Mouse (Mus musculus): ENCODE data around the gene Mmrn1.
"Not testable (repeated sequence)": the region's sequence is repeated elsewhere in the genome, so short reads cannot be mapped to it uniquely, and the experiment has no call there.

Mmrn1 gene

DNA sequence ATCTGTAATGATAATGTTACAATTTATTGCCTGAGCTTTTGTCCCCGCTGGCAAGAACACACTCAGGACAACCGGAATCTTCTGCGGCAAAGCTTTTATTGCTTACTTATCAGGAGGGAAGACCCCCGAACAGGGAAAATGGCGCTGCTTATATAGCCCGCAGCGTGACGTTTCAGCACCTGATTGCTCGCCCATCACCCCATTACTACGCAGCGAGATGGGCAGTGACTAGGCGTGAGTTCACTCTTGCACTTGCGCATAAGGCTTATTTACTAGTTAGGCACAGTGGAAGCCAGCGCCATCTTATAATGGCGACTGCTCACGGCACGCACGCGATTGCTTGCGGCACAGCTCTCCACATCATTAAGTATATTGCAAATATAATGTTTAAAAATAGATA lies at the start of gene Mmrn1:
Mmrn1 (plus strand) TSS at position 301 of the 400 bp plus-strand sequence.
- not testable (repeated sequence) for DNase-seq (ENCODE audit: low spot score)

DNA sequence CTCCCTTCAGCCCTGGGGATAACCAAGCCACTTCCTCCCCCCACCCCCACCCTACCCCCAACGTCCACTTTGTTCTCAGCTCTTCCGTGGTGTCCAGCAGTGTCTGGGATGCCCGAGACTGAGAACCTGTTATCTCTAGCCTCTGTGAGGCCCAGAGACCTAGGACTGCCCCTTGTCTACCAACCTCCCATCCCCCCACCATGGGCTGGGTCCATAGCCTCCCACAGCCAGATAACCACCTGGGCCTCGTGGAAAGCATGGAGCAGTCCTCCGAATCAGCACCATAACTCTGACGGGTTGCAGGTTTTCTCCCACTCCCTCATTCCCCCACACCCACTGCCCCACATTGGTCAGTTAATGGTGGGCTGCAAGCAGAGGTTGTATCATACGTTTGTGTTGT lies 44.4 kb upstream of the Mmrn1 start:
- no peak for DNase-seq (ENCODE audit: low spot score)

GRCm38 (mm10) chr6:60881534-60881933 lies 43.2 kb upstream of the Mmrn1 start:
- DNase-seq (ENCODE audit: low spot score): no peak

DNA sequence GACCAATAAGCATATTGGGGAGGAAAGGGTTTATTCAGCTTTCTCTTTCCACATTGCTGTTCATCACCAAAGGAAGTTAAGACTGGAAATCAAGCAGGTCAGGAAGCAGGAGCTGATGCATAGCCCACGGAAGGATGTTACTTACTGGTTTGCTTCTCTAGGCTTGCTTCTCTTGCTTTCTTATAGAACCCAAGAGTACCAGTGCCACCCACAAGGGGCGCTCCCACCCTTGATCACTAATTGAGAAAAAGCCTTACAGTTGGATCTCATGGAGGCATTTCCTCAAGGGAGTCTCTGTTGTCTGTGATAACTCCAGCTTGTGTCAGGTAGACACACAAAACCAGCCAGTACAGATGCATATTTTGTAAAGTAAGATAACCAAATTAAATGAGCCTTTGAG lies 17.5 kb upstream of the Mmrn1 start:
- no peak for DNase-seq (ENCODE audit: low spot score)

- DNase-seq (ENCODE audit: low spot score): no peak
Observed at GRCm38 (mm10) chr6:60931364-60931763, 6.6 kb downstream of the Mmrn1 start.

DNA sequence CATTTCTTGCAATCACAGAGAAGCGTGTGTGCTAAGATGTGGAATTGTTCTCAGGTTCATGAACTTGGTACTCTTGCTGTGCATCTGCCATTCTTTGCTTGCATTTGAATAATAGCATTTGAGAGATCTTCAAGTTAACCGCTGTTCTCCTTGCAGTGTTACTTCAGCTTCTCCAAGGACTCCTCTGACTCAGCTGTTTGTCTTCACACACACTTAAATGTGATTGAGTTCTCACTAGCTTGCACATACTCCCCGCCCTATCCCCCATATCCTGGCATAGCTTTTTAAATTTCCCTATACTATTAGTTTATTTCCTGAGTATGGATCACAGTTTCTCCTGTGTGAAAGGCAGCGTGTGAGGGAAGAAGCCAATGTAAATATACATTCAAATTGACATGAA lies 10.1 kb downstream of the Mmrn1 start:
- no peak for DNase-seq (ENCODE audit: low spot score)

DNA sequence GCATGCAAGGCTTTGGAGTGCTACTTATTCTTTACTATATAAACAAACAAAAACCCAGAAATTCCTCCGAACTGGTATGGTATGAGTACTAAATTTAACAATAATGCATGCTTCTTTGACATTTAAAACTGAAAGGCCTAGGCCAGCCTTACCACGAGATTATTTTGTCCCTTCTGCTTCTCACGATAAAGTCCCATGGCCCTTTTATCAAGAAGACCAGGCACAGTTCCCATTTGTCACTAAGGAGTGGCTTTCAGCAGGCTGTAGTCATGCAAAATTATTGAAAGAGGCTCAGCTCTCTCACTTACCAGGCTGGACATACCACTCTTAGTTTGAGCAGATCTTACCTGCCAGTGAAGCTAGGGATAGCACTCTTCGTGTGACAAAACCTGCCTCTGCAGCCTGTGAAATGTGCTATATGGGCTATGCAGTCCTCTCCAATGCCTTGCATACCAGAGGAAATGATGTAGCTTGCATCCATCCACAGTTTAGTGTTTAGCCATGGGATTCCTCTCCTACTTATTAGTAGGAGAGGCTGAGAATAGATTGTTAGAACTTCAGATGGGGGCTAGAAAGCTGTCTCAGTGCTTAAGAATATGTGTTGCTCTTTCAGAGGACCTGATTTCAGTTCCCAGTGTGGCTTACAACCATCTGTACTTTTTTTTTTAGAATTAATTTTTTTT lies 10.8 kb downstream of the Mmrn1 start:
- DNase-seq (ENCODE audit: low spot score): no peak

GRCm38 (mm10) chr6:60944178-60944577 lies 19.4 kb downstream of the Mmrn1 start:
- no peak for DNase-seq (ENCODE audit: low spot score)

DNA sequence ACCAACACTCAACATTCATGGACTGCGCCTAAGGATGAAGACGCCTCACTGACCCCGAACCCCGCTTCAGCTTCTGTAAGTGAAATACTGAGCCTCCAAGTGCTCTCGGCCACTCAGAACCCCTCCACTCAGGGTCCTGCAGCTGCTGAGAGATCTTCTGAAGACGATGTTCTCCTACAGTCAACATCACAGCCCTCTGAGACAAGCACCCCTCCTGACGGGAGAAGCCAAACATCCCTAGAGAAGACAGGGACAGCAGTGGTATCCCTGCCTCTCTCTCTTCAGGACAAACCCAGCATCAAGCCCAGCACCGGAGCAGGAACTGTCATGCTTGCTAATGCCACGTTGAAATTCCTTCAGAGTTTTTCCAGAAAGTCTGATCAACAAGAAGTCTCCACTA lies 19.8 kb downstream of the Mmrn1 start:
- DNase-seq (ENCODE audit: low spot score): no peak

DNA sequence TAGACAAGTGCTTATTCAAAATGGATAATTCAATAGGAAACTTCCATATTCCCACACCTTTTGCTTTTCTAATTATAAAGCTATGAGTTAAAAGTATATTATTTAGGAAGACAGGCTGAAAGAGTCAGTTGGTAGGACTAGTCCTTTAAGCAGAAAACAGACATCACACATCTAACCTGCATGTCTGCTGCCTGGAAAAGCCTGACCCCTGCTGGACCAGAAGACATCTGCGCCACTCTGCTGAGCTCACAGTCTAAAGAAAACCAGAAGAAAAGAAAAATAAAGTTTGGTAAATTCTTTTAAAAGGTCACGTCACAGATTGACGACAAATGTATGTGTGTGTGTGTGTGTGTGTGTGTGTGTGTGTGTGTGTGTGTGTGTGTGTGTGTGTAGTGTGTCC lies 25.6 kb downstream of the Mmrn1 start:
- peak; percentile 53 for DNase-seq (ENCODE audit: low spot score)

DNA sequence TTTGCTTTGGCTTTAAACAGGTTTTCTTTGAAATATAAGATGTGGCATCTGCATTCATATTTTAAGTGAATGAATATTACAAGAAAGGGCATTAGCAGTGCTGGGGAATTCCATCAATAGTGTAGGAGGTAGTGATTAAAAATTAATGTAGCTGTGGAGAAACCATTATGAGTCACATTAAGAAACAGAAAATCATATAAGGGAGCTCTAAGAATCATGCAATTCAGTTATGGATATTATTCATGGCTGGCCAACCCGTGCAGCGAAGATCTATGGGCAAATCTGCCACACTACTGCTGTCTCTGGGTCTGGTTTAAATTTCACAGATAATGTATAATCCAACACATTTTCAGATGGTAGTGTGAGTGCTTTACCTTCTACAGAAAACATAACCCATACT lies 36.5 kb downstream of the Mmrn1 start:
- DNase-seq (ENCODE audit: low spot score): no peak

DNA sequence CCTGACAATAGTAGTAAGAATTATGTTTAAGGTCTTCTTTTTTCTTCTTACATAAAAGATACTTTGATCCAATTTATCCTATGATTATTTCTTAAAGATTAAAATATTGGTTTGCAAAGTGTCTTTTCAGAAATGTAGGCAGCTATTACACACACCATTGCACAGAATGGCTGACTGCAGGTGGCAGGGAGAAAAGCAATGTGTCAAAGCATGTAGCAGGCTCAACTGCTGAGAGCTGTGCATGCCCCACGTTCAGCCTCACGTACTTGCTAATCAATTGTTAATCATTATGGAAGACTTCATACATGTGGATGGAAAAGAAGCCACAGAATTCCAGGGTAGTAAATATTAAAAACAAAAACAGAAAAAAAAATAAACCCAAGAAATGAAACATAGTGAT lies 37.1 kb downstream of the Mmrn1 start:
- DNase-seq (ENCODE audit: low spot score): no peak

- no peak for DNase-seq (ENCODE audit: low spot score)
Observed at GRCm38 (mm10) chr6:60962668-60963067, 37.9 kb downstream of the Mmrn1 start.

DNA sequence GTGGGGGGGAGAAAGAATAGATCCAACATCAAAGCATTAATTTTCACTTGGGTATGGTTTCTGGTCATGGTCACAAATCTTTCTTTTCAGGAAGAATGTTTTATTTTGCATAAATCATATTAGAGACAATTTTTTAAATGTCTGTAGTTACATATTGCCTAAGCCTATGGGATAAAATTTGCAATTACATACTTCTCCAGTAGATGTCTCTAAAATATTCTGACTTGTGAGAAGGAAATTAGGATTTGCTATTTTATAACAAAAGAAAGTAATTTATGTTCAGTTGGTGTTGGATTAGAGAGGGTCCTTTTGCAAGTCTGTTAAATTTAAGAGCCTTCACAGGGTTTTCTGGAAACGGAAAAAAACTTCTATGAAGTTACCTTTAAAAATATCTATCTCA lies 39.0 kb downstream of the Mmrn1 start:
- no peak for DNase-seq (ENCODE audit: low spot score)

GRCm38 (mm10) chr6:60966931-60967330 lies 42.2 kb downstream of the Mmrn1 start:
- DNase-seq (ENCODE audit: low spot score): no peak

DNA sequence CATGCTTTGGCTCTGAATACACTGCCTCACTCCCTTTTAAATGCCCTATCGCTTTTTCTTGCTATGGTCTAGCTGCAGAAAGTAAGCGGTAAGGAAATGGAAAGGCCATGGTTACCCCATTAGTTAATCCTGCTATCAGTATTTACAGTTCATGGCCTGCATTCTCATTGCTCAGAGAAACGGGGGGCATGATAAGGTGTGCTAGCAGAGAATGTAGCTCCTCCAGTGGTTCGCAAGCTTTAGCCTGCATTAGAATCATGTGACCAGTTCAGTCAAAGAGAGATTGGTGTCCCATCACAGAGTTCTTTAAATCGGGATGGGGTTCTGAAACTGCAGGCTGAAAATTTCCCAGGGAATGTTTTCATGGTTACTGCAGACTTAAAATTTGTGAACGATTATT lies 44.6 kb downstream of the Mmrn1 start:
- DNase-seq (ENCODE audit: low spot score): no peak

GRCm38 (mm10) chr6:60970811-60971210 lies 46.0 kb downstream of the Mmrn1 start:
- DNase-seq (ENCODE audit: low spot score): no peak

DNA sequence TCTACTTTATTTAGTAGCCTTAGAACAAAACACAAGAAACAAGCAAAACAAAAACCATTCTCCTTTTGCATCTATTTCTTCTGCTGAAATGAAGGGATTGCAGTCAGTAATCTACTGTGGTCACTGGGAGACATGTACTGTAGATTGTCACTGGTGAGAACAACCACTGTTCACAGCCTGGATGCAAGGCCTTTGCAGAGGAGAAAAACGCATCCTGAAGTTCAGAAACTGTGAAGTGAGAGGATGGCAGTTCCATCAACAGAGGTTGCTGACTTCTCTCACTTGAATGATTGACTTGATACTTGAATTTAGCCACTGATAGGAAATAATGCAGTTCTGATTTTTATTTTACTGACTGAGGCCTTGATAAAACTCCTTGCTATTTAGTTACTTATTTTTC lies 53.8 kb downstream of the Mmrn1 start:
- DNase-seq (ENCODE audit: low spot score): no peak

DNA sequence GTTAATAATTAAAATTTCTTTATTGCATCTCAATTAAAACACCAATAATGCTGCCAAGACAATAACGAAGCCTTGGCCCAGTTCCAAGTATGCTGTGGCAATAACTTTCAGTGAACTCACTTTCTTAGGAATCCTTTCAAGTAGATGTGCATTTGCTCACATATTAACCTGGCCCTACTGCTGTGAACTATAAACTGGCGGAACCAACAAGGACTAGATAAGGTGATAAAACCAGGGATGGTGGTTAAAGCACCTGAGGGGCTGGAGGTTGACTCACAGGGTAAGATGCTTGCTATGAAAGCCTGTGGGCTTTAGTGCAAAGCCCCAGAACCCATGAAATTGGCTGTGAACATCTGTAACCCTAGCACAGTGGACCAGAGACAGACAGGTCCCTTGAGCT lies 54.3 kb downstream of the Mmrn1 start:
- DNase-seq (ENCODE audit: low spot score): no peak

DNA sequence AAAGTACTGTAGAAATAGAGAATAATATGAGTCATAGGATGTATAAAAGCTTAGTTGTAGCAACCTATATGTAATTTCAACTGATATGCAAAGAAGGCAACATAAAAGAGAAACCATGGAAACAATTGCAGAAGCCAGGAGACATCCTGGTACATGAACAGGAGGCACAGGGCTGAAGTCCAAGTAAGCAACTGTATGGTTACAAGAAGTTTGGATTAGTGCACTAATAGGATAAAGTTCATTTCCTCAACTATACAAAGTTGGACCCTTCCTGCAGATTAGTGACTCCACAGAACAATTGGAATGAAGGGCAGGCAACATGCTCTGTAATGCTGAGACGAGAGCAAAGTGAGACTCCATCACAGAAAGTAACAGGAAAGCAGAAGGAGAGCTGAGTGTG lies 59.6 kb downstream of the Mmrn1 start:
- no peak for DNase-seq (ENCODE audit: low spot score)

- no peak for DNase-seq (ENCODE audit: low spot score)
Observed at GRCm38 (mm10) chr6:60985919-60986318, 61.1 kb downstream of the Mmrn1 start.

DNA sequence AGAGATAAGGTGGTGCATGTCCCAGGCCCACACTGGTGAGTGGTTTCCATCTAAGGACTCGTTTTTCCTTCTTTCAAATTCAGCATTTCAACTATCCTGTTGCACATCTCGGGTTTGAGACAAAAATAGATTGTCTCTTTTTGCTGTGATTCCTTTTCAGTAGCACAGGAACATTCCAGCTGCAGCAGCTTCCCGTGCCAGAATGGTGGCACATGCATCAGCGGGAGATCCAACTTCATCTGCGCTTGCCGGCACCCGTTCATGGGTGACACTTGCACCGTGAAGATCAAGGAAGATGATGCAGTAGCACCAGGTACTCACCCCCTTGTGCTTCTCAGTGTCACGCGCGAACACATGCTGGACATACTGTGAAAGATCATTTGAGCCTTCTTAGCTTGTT lies 62.1 kb downstream of the Mmrn1 start:
- DNase-seq (ENCODE audit: low spot score): no peak

DNA sequence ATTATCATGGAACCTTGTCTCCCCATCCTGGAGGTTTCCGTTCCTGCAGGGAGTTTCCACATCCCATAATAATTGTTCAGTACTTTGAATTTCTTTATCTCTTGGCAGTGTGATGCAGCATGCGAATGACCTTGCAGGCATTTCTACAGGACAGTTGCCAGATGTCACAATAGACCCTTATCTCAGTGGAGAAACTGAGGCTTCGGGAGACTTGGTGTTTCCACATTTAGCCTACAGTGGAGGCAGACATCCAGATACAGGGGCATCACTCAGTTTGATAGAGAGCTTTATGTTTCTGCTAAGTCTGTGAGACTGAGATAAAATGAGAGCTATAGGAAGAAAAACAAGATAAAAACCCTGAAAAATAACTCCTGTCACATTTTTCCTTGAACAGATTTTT lies 63.0 kb downstream of the Mmrn1 start:
- no peak for DNase-seq (ENCODE audit: low spot score)

DNA sequence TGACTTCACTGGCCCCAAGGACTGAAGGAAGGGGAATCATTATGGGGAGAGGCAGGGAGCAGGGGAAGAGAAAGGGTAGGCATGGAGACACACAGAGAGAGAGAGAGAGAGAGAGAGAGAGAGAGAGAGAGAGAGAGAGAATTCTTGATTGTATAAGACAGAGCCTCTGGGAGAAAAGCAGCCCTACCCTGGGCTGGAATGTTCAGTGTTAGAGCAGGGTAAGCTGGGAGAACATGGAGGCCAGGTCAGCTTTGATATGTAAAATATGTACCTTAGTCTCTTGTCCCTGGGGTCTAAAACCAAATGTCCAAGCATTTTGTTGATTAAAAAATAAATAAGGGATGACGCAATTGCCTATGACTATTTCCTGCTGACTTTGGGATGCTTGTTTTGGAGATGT lies 67.6 kb downstream of the Mmrn1 start:
- no peak for DNase-seq (ENCODE audit: low spot score)

Data from testis, postnatal 10 days (tissue).